Mouse (Mus musculus) forebrain, embryonic 14.5 days (tissue): ENCODE measurements around the gene Wnt5b. TPM values are rescaled to one million over a fixed set of nuclear protein-coding genes. Genes with fewer than 3 reads are reported as not detected.

ENCODE experiments used
- ATAC-seq: fragments of 200-750 bp; cut with Nextera tagmentation; 2 replicates; pipeline ENCODE4 v1.8.0; 2017; ENCODE audit warnings: mild to moderate bottlenecking, moderate library complexity
- DNase-seq: peaks from one replicate; pipeline ENCODE4 v3.0.0-alpha.2; 2015; ENCODE audit warnings: low spot score
- H3K27ac ChIP-seq: fragments of 300-500 bp; sonication (generic); 2 replicates; pipeline ENCODE4 v1.5.1; 2014; ENCODE audit warnings: low read depth, mild to moderate bottlenecking, control low read depth, low read length, moderate library complexity
- H3K27me3 ChIP-seq: fragments of 300-500 bp; sonication (generic); replicated peaks from 2 replicates; pipeline ENCODE4 v1.6.1; 2014; ENCODE audit warnings: low read length, control low read depth, mixed read lengths; ENCODE audit not compliant: control insufficient read depth, insufficient read depth
- H3K36me3 ChIP-seq: fragments of 300-500 bp; sonication (generic); 2 replicates; pipeline ENCODE4 v1.6.1; 2014; ENCODE audit warnings: low read length, control low read depth; ENCODE audit not compliant: control insufficient read depth, insufficient read depth
- H3K4me1 ChIP-seq: fragments of 300-500 bp; sonication (generic); 2 replicates; pipeline ENCODE4 v1.6.1; 2014; ENCODE audit warnings: antibody characterized with exemption, low read length, control low read depth; ENCODE audit not compliant: control insufficient read depth, insufficient read depth
- H3K4me2 ChIP-seq: fragments of 300-500 bp; sonication (generic); 2 replicates; pipeline ENCODE4 v1.6.1; 2014; ENCODE audit warnings: mild to moderate bottlenecking, control low read depth, low read length
- H3K4me3 ChIP-seq: fragments of 300-500 bp; sonication (generic); 2 replicates; pipeline ENCODE4 v1.5.1; 2014; ENCODE audit warnings: low read depth, low read length, control low read depth
- H3K9ac ChIP-seq: fragments of 300-500 bp; sonication (generic); 2 replicates; pipeline ENCODE4 v1.6.1; 2014; ENCODE audit warnings: mild to moderate bottlenecking, low read length, control low read depth, moderate library complexity
- H3K9me3 ChIP-seq: fragments of 300-500 bp; sonication (generic); replicated peaks from 2 replicates; pipeline ENCODE4 v1.6.1; 2016; ENCODE audit warnings: low read length, control low read depth, mixed read lengths; ENCODE audit not compliant: control insufficient read depth
- WGBS: fragments of 180-500 bp; shearing (Covaris S2); extraction: QIAGEN DNeasy Blood & Tissue Kit; methylation state at CpG from one replicate; pipeline ENCODE4 v1.1.7; 2014; 5-methylcytosine and 5-hydroxymethylcytosine counted together
- polyA plus RNA-seq: library from polyadenylated mRNA; unstranded; fragments of >200 nt; fragmentation: Nextera tagmentation; extraction: Ambion mirVana; gene quantifications from 2 replicates; pipeline ENCODE4 v1.2.1, GENCODE M21; 2014

Wnt5b gene
- polyA plus RNA-seq, 1 experiment from 2014 or later, result 3.4 TPM

DNA sequence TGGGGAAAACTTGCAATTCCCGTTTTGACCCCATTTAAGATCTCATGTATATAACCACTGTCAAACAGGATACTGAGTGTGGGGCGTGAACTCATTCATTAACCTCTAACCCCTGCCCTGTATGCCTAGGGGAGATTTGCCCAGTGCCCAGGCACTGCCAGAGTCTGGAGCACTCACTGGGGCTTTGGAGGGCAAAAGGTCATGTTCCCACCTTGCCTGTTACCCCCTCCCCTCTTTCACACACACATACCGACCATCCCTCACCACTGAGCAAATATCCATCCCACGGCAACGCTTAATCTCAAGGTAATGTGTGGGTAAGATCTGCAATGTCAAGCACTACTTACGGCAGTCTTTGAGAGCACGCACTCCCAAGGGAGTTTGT, 51.5 kb downstream of the Wnt5b start:
- no peaks in the 10 kb centered on the region for H3K9me3 ChIP-seq
- no peaks in the 10 kb centered on the region for H3K27me3 ChIP-seq
- DNase-seq (no peak), ATAC-seq (peak; percentile 11; the same call in 1 of the 2 replicates)
- no peak overlapping the region for H3K4me3 ChIP-seq
- no peak overlapping the region for H3K4me2 ChIP-seq
- no peaks in the 10 kb centered on the region for H3K36me3 ChIP-seq
- 11% methylated on average over 7 of the region's 7 CpGs for WGBS
- H3K27ac ChIP-seq, result no peak overlapping the region
- H3K9ac ChIP-seq, result peak overlapping the region; percentile 25; the same call in 1 of the 2 replicates
- H3K4me1 ChIP-seq, result peaks cover 26% of the 10 kb centered on the region

DNA sequence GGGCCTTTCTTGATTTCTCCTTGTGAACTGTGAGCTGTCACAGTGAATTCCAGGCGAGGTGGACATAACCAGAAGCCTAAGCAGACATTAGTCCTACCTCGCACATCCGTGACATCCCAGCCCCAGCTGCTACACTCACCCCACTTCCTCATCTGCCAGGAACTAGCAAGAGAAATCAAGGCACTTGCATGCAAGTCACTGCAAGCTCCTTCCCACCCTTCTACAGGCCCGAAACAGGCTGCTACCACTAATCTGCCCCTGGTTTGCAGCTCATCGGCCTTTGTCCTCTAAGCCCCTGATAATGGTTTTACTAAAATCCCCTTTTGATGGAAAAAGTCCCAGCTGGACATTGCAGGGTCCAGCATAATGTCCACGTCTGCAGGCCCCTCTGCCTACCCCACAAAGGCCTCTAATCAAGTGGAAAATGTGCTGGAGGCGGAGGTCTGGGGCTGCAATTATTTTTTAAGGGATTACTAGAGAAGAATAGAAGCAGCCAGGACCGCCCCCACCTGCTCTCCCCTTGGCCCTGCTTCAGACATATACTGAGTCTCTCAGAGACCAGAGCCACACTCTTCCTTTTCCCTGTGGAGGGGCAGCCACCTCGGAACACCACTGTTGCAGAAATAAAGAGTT, 52.0 kb downstream of the Wnt5b start:
- peak; percentile 49 for DNase-seq
- Histone ChIP-seq H3K27ac (peak overlapping the region; percentile 10; the same call in 1 of the 2 replicates), H3K9me3 (no peaks in the 10 kb centered on the region), H3K9ac (no peak overlapping the region), H3K4me1 (peaks cover 26% of the 10 kb centered on the region), H3K27me3 (no peaks in the 10 kb centered on the region), H3K4me3 (no peak overlapping the region), H3K4me2 (no peak overlapping the region), H3K36me3 (no peaks in the 10 kb centered on the region)
- peak; percentile 58 for ATAC-seq
- WGBS, result 10% methylated on average over 9 of the region's 9 CpGs

DNA sequence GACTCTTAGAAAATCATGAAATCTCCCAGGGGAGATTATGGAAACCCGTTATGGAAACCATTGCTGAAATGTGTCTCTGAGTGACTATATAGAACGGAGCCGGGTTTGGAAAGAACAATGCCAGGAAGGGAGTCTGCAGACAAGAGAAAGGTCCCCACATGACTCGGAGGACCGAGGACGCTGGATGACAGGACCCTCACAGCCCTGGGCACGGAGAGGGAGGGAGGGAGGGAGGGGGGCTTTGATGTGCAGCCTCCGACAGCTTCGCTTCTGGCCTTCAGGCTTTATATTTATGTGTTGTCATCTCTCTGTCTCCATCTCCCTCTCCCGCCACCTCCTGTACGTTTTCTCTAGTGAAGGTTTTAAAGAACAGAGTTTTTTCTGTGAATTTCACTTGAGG, 53.1 kb downstream of the Wnt5b start:
- WGBS, result 23% methylated on average over 11 of the region's 11 CpGs
- H3K9ac ChIP-seq, result peak overlapping the region; percentile 26; the same call in 1 of the 2 replicates
- H3K4me3 ChIP-seq, result no peak overlapping the region
- no peak overlapping the region for H3K27ac ChIP-seq
- peak; percentile 25 for DNase-seq
- peak overlapping the region; percentile 32 for H3K4me2 ChIP-seq
- H3K9me3 ChIP-seq, result no peaks in the 10 kb centered on the region
- no peaks in the 10 kb centered on the region for H3K27me3 ChIP-seq
- H3K4me1 ChIP-seq, result peaks cover 26% of the 10 kb centered on the region
- H3K36me3 ChIP-seq, result 0 out of 2 replicates have a peak, but pooled peaks cover 3% of the 10 kb centered on the region
- ATAC-seq, result no peak

DNA sequence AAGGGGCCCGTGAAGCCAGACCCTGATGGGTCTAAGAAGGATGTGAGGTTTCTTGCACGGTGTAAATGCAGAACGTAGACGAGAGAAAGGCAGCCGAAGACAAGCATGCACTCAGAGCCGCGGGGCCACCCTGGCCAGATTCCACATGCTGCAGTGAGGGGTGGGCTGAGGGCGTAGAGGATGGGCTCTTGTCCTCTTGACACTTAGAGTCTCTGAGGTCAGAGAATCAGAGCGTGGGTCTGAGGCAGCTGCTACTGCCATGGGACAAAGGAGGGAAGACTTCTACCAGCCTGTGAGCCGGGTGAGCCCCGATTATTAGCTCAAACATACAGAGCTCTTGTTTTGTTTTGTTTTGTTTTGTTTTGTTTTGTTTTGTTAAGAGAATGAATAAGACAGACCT, 53.6 kb downstream of the Wnt5b start:
- H3K9me3 ChIP-seq, result no peaks in the 10 kb centered on the region
- H3K36me3 ChIP-seq, result 0 out of 2 replicates have a peak, but pooled peaks cover 3% of the 10 kb centered on the region
- no peak overlapping the region for H3K4me3 ChIP-seq
- H3K27ac ChIP-seq, result no peak overlapping the region
- no peaks in the 10 kb centered on the region for H3K27me3 ChIP-seq
- peak overlapping the region; percentile 26; the same call in 1 of the 2 replicates for H3K9ac ChIP-seq
- ATAC-seq, result 0 out of 2 replicates have a peak, but pooled peaks have one; percentile 24
- H3K4me2 ChIP-seq, result peak overlapping the region; percentile 32; the same call in 1 of the 2 replicates
- 4% methylated on average over 11 of the region's 11 CpGs for WGBS
- DNase-seq, result no peak
- H3K4me1 ChIP-seq, result peaks cover 27% of the 10 kb centered on the region

DNA sequence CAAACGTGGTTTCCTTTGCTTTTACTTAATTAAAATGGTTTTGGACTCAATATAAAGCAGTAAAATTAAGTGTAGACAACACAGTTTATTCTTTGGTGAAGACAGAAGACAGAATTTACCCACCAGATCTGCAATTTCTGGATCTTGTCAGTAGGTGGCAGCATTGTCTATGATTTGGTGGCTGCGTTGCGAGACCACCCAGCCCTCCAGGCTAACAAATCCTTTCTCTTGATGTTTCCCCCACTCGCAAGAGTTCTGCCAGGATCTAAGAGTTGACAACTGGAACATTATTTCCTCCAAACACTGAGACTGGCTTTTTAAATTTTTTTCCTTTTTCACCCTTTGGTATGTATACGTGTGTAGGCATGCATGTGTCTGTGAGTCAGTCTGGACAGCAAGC, 54.4 kb downstream of the Wnt5b start:
- Histone ChIP-seq H3K36me3 (peaks cover 4% of the 10 kb centered on the region; the same call in 1 of the 2 replicates), H3K27ac (no peak overlapping the region), H3K9ac (no peak overlapping the region), H3K4me1 (peaks cover 30% of the 10 kb centered on the region), H3K4me3 (no peak overlapping the region), H3K4me2 (no peak overlapping the region), H3K27me3 (no peaks in the 10 kb centered on the region), H3K9me3 (no peaks in the 10 kb centered on the region)
- DNase-seq (peak; percentile 90), ATAC-seq (peak; percentile 54)
- 3% methylated on average over 5 of the region's 5 CpGs for WGBS

DNA sequence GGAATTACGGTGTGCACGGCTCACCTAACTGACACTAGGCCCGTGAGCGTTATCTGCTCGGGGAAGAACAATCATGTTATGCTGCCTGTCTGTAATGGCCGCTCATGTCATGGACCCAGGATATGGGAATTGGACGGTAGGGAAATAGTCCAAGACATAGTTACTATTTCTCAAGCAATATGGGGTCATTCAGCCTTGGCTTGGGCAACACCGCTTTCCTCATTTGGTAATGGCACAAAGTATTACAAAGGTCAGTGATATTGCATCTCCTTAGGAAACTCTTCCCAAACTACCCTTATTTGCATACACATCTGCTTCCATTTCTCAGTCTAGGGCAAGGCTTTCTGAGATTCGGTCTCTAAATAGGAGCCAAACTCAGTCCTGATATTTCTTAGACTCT, 56.5 kb downstream of the Wnt5b start:
- H3K4me3 ChIP-seq, result no peak overlapping the region
- H3K9ac ChIP-seq, result no peak overlapping the region
- 88% methylated on average over 9 of the region's 9 CpGs for whole genome bisulfite sequencing
- H3K36me3 ChIP-seq, result peaks cover 22% of the 10 kb centered on the region
- H3K27me3 ChIP-seq, result no peaks in the 10 kb centered on the region
- peaks cover 38% of the 10 kb centered on the region for H3K4me1 ChIP-seq
- H3K27ac ChIP-seq, result no peak overlapping the region
- H3K9me3 ChIP-seq, result no peaks in the 10 kb centered on the region
- H3K4me2 ChIP-seq, result no peak overlapping the region
- ATAC-seq (no peak), DNase-seq (no peak)

DNA sequence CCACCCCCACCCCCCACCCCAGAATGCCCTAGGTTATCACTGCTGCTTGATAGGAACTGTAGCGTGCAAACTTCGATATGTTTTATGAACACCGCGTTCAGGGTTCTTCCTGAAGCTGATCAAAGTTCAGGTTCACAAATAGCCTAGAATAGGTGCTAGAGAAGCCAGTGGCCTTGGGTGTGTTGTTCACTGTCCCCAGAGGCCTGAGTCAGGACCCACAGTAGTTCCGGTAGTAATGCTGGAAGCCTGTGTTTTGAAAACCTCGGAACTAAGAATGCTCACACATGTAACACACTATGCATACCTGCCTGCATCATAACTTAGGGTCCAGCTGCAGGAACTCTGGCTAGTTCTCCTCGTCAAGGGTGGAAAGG, 57.1 kb downstream of the Wnt5b start:
- DNase-seq, result no peak
- Histone ChIP-seq H3K4me3 (no peak overlapping the region), H3K9me3 (no peaks in the 10 kb centered on the region), H3K4me2 (no peak overlapping the region), H3K36me3 (peaks cover 22% of the 10 kb centered on the region), H3K27me3 (no peaks in the 10 kb centered on the region), H3K9ac (no peak overlapping the region), H3K27ac (no peak overlapping the region), H3K4me1 (peaks cover 32% of the 10 kb centered on the region)
- no peak for ATAC-seq
- 93% methylated on average over 7 of the region's 7 CpGs for WGBS

DNA sequence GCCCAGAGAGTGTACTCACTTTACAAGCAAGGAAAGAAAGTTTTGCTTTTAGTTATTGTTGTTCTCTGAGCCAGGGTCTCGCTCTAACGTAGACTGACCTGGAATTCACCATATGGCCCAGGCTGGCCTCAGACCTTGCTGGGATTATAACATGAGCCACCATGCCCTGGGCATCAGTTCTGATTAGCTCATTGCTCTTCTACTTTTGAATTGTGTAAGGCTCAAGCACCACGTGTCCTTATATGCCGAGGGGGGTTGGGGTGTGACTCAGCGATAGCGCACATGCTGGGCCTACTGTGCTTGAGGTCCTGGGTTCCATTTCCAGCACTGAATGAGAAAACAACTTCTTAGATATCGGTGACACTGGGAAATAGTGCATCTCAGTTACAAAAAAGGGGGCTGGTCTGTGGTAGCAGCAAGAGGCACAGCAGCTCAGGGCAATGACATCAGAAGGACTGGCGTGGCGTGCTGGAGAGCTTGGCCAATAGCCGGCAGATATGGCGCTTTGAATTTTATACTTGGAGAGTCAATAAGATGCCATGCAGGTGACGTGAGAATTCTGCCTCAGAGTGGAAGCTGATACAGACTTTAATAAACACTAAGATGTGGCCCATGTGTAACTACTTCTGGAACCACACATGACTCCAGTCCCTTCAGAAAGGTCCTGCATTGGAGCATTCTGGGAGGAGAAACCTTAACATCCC, 57.6 kb downstream of the Wnt5b start:
- H3K4me3 ChIP-seq, result no peak overlapping the region
- 80% methylated on average over 12 of the region's 12 CpGs for WGBS
- H3K9me3 ChIP-seq, result no peaks in the 10 kb centered on the region
- no peak for ATAC-seq
- no peak overlapping the region for H3K27ac ChIP-seq
- H3K4me2 ChIP-seq, result no peak overlapping the region
- DNase-seq, result no peak
- H3K4me1 ChIP-seq, result peaks cover 31% of the 10 kb centered on the region
- peaks cover 22% of the 10 kb centered on the region for H3K36me3 ChIP-seq
- no peaks in the 10 kb centered on the region for H3K27me3 ChIP-seq
- H3K9ac ChIP-seq, result no peak overlapping the region

DNA sequence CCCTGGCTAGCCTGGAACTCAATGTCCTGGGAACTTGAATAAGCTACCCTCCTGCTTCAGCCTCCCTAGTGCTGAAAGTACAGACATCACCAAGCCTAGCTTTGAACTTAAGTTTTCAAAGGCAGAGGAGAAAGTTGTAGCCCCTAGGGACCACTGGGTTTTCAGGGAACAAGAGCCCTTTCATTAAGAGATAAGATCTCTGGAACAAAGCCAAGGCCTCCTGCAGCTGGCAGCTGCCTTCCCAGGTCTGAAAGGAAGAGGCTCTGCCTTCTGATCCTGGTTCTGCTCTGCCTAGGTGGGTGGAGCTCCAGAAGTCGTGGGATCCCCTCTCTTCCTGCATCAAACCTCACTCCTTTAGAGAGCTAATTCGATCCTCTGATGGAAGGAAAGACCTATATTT, 58.7 kb downstream of the Wnt5b start:
- H3K4me1 ChIP-seq, result peaks cover 22% of the 10 kb centered on the region

More for the DNA sequence above, 58.7 kb downstream of the Wnt5b start:
- ATAC-seq (no peak), DNase-seq (peak; percentile 61)
- no peaks in the 10 kb centered on the region for H3K9me3 ChIP-seq
- H3K4me2 ChIP-seq, result no peak overlapping the region
- no peak overlapping the region for H3K27ac ChIP-seq
- H3K4me3 ChIP-seq, result no peak overlapping the region
- H3K36me3 ChIP-seq, result peaks cover 27% of the 10 kb centered on the region
- H3K9ac ChIP-seq, result no peak overlapping the region
- WGBS, result 12% methylated on average over 2 of the region's 2 CpGs
- H3K27me3 ChIP-seq, result no peaks in the 10 kb centered on the region
